Mouse (Mus musculus) heart, embryonic 16.5 days (tissue): Measurements from ENCODE around the gene Endog. TPM values are rescaled to one million over a fixed set of nuclear protein-coding genes. Genes with fewer than 3 reads are reported as not detected.
A peak's percentile ranks its signal among the peaks of the same experiment; 100 is the strongest.
"Not testable (repeated sequence)": the region's sequence is repeated elsewhere in the genome, so short reads cannot be mapped to it uniquely, and the experiment has no call there.

Source experiments
- ATAC-seq: fragments of 200-750 bp; cut with Nextera tagmentation; replicated peaks from 2 replicates; pipeline ENCODE4 v1.8.0; 2017; ENCODE audit warnings: moderate number of reproducible peaks; ENCODE audit not compliant: insufficient read depth, low FRiP score; ENCODE audit errors: extremely low read depth
- H3K27ac ChIP-seq: fragments of 300-500 bp; sonication (generic); 2 replicates; pipeline ENCODE4 v1.5.1; 2014; ENCODE audit warnings: mild to moderate bottlenecking, low read length, control low read depth, moderate library complexity
- H3K27me3 ChIP-seq: fragments of 300-500 bp; sonication (generic); 2 replicates; pipeline ENCODE4 v1.6.1; 2014; ENCODE audit warnings: low read length, mixed read lengths; ENCODE audit not compliant: control insufficient read depth, insufficient read depth
- H3K36me3 ChIP-seq: fragments of 300-500 bp; sonication (generic); 2 replicates; pipeline ENCODE4 v1.6.1; 2014; ENCODE audit not compliant: control insufficient read depth, insufficient read depth
- H3K4me1 ChIP-seq: fragments of 300-500 bp; sonication (generic); 2 replicates; pipeline ENCODE4 v1.6.1; 2014; ENCODE audit warnings: low read length, mixed read lengths; ENCODE audit not compliant: control insufficient read depth, insufficient read depth
- H3K4me2 ChIP-seq: fragments of 300-500 bp; sonication (generic); 2 replicates; pipeline ENCODE4 v1.6.1; 2014; ENCODE audit warnings: low read depth, mild to moderate bottlenecking, control low read depth, low read length
- H3K4me3 ChIP-seq: fragments of 300-500 bp; sonication (generic); 2 replicates; pipeline ENCODE4 v1.5.1; 2014; ENCODE audit warnings: mild to moderate bottlenecking, control low read depth, low read length
- H3K9ac ChIP-seq: fragments of 300-500 bp; sonication (generic); 2 replicates; pipeline ENCODE4 v1.6.1; 2014; ENCODE audit warnings: low read length, control low read depth
- H3K9me3 ChIP-seq: fragments of 300-500 bp; sonication (generic); replicated peaks from 2 replicates; pipeline ENCODE4 v1.6.1; 2016; ENCODE audit warnings: low read length; ENCODE audit not compliant: control insufficient read depth
- WGBS: fragments of 180-500 bp; shearing (Covaris S2); extraction: QIAGEN DNeasy Blood & Tissue Kit; methylation state at CpG from one replicate; pipeline ENCODE4 v1.1.7; 2014; 5-methylcytosine and 5-hydroxymethylcytosine counted together
- polyA plus RNA-seq: library from polyadenylated mRNA; unstranded; fragments of >200 nt; fragmentation: Nextera tagmentation; extraction: Ambion mirVana; gene quantifications from 2 replicates; pipeline ENCODE4 v1.2.1, GENCODE M21; 2015

Endog gene
- polyA plus RNA-seq = 37.4 and 40.0 TPM in 2 replicates

GRCm38 (mm10) chr2:30171371-30171996 lies at the start of gene Endog:
TSS of gene Endog (plus strand) at chr2:30171493.
- H3K4me1 ChIP-seq = peaks cover 6% of the 10 kb centered on the region
- peak within 1 kb of the TSS; percentile 56 for H3K4me3 ChIP-seq
- peak; percentile 96 for ATAC-seq
- peak within 1 kb of the TSS; percentile 86 for H3K27ac ChIP-seq
- H3K9me3 ChIP-seq = peaks cover 10% of the 10 kb centered on the region
- no peaks in the 10 kb centered on the region for H3K27me3 ChIP-seq
- WGBS = under 1% methylated on average over 75 of the region's 75 CpGs
- peak within 1 kb of the TSS; percentile 89 for H3K4me2 ChIP-seq
- peaks cover 27% of the 10 kb centered on the region for H3K36me3 ChIP-seq
- peak within 1 kb of the TSS; percentile 72 for H3K9ac ChIP-seq

- ATAC-seq = no peak
- H3K4me2 ChIP-seq = no peak overlapping the region
- peaks cover 13% of the 10 kb centered on the region for H3K4me1 ChIP-seq
- no peaks in the 10 kb centered on the region for H3K27me3 ChIP-seq
- WGBS = 84% methylated on average over 5 of the region's 5 CpGs
- 0 out of 2 replicates have a peak, but pooled peaks cover 3% of the 10 kb centered on the region for H3K36me3 ChIP-seq
- no peak overlapping the region for H3K9ac ChIP-seq
- H3K9me3 ChIP-seq = no peaks in the 10 kb centered on the region
- no peak overlapping the region for H3K4me3 ChIP-seq
- no peak overlapping the region for H3K27ac ChIP-seq
Measured at GRCm38 (mm10) chr2:30122766-30123165, 48.5 kb upstream of the Endog start.

GRCm38 (mm10) chr2:30123729-30124471 lies 47.4 kb upstream of the Endog start:
- ATAC-seq = no peak; the same call in 1 of the 2 replicates
- H3K4me2 ChIP-seq = peak overlapping the region; percentile 95
- 1% methylated on average over 40 of the region's 44 CpGs for WGBS

GRCm38 (mm10) chr2:30124472-30125274 lies 46.6 kb upstream of the Endog start, which contains the start of gene Zer1:
TSS of gene Zer1 (minus strand) at chr2:30124585.
- Histone ChIP-seq H3K4me1 (peaks cover 13% of the 10 kb centered on the region), H3K9me3 (no peaks in the 10 kb centered on the region), H3K4me2 (peak within 1 kb of the TSS; percentile 95), H3K36me3 (0 out of 2 replicates have a peak, but pooled peaks cover 3% of the 10 kb centered on the region), H3K4me3 (peak within 1 kb of the TSS; percentile 81), H3K9ac (peak within 1 kb of the TSS; percentile 88), H3K27me3 (no peaks in the 10 kb centered on the region), H3K27ac (peak within 1 kb of the TSS; percentile 86)
- peak; percentile 97 for ATAC-seq
- 9% methylated on average over 29 of the region's 31 CpGs for WGBS

More at GRCm38 (mm10) chr2:30123729-30124471, 47.4 kb upstream of the Endog start:
- no peaks in the 10 kb centered on the region for H3K9me3 ChIP-seq
- H3K9ac ChIP-seq = peak overlapping the region; percentile 88
- peaks cover 13% of the 10 kb centered on the region for H3K4me1 ChIP-seq
- H3K36me3 ChIP-seq = 0 out of 2 replicates have a peak, but pooled peaks cover 3% of the 10 kb centered on the region
- peak overlapping the region; percentile 86 for H3K27ac ChIP-seq
- H3K4me3 ChIP-seq = peak overlapping the region; percentile 81
- H3K27me3 ChIP-seq = no peaks in the 10 kb centered on the region

GRCm38 (mm10) chr2:30128789-30129188 lies 42.5 kb upstream of the Endog start:
- Histone ChIP-seq H3K4me3 (no peak overlapping the region), H3K4me2 (no peak overlapping the region), H3K9me3 (no peaks in the 10 kb centered on the region), H3K36me3 (no peaks in the 10 kb centered on the region), H3K27ac (no peak overlapping the region), H3K9ac (no peak overlapping the region), H3K4me1 (peaks cover 13% of the 10 kb centered on the region), H3K27me3 (no peaks in the 10 kb centered on the region)
- 21% methylated on average over 2 of the region's 2 CpGs for WGBS
- no peak for ATAC-seq

- H3K4me2 ChIP-seq = no peak overlapping the region
- H3K9ac ChIP-seq = no peak overlapping the region
- 73% methylated on average over 4 of the region's 4 CpGs for WGBS
- no peak for ATAC-seq
- no peak overlapping the region for H3K4me3 ChIP-seq
- H3K9me3 ChIP-seq = no peaks in the 10 kb centered on the region
- no peaks in the 10 kb centered on the region for H3K36me3 ChIP-seq
- H3K4me1 ChIP-seq = peaks cover 17% of the 10 kb centered on the region
- no peak overlapping the region for H3K27ac ChIP-seq
- H3K27me3 ChIP-seq = no peaks in the 10 kb centered on the region
Measured at GRCm38 (mm10) chr2:30130156-30130555, 41.1 kb upstream of the Endog start.

GRCm38 (mm10) chr2:30131240-30131639 lies 40.1 kb upstream of the Endog start:
- not testable (repeated sequence) for H3K36me3 ChIP-seq, H3K9me3 ChIP-seq, H3K27me3 ChIP-seq, H3K9ac ChIP-seq, H3K27ac ChIP-seq, H3K4me2 ChIP-seq, ATAC-seq, H3K4me3 ChIP-seq
- peaks cover 19% of the 10 kb centered on the region for H3K4me1 ChIP-seq
- 56% methylated on average over 5 of the region's 5 CpGs for WGBS

GRCm38 (mm10) chr2:30132801-30133612 lies 38.3 kb upstream of the Endog start:
- peak overlapping the region; percentile 97 for H3K4me3 ChIP-seq
- peak overlapping the region; percentile 77 for H3K4me2 ChIP-seq
- peak; percentile 24; the same call in 1 of the 2 replicates for ATAC-seq
- H3K36me3 ChIP-seq = peaks cover 3% of the 10 kb centered on the region; the same call in 1 of the 2 replicates
- no peaks in the 10 kb centered on the region for H3K27me3 ChIP-seq
- H3K4me1 ChIP-seq = peaks cover 19% of the 10 kb centered on the region
- peak overlapping the region; percentile 93 for H3K27ac ChIP-seq
- no peaks in the 10 kb centered on the region for H3K9me3 ChIP-seq
- 14% methylated on average over 16 of the region's 16 CpGs for WGBS
- peak overlapping the region; percentile 93 for H3K9ac ChIP-seq
